ENCODE assay signal across 7 mouse cellular contexts in genomic region chr11:88864458-88865197, GRCm38 (mm10). TPM values are rescaled to one million over a fixed set of nuclear protein-coding genes. Genes with fewer than 3 reads are reported as not detected.
DNase-seq lines count a peak whose midpoint lies in the region; ATAC-seq and TF ChIP-seq lines count a peak whose summit lies in the region.

Gene Akap1 (minus strand): TSS chr11:88864586.

- peak within 1 kb of the TSS; percentile 89 for H3K27ac ChIP-seq in embryonic facial prominence, embryonic 12.5 days
- peak within 1 kb of the TSS; percentile 87 for H3K27ac ChIP-seq in kidney, adult 2 months (ENCODE audit: insufficient read depth, low read depth, low read length)
- peak within 1 kb of the TSS; percentile 82 for H3K27ac ChIP-seq in limb, embryonic 12.5 days
- peak within 1 kb of the TSS; percentile 93 for H3K27ac ChIP-seq in midbrain, embryonic 15.5 days

- peaks cover 8% of the 10 kb centered on the region for H3K4me1 ChIP-seq in embryonic facial prominence, embryonic 12.5 days
- peaks cover 7% of the 10 kb centered on the region; the same call in 1 of the 2 replicates for H3K4me1 ChIP-seq in kidney, adult 2 months (ENCODE audit: control insufficient read depth, insufficient read depth, low read length)
- H3K4me1 ChIP-seq in limb, embryonic 12.5 days (replicated peaks), result peaks cover 15% of the 10 kb centered on the region
- peaks cover 16% of the 10 kb centered on the region for H3K4me1 ChIP-seq in midbrain, embryonic 15.5 days

- H3K4me2 ChIP-seq in embryonic facial prominence, embryonic 12.5 days (replicated peaks), result peak within 1 kb of the TSS; percentile 92
- peak within 1 kb of the TSS; percentile 96 for H3K4me2 ChIP-seq in limb, embryonic 12.5 days
- H3K4me2 ChIP-seq in midbrain, embryonic 15.5 days, result peak within 1 kb of the TSS; percentile 99

- no peak for TF ChIP-seq CTCF in kidney, adult 2 months (conservative IDR thresholded peaks at IDR 0.05; ENCODE audit: insufficient read depth, insufficient read length, low read depth, low read length)

- no peaks in the 10 kb centered on the region for H3K9me3 ChIP-seq in embryonic facial prominence, embryonic 12.5 days
- H3K9me3 ChIP-seq in limb, embryonic 12.5 days, result no peaks in the 10 kb centered on the region
- no peaks in the 10 kb centered on the region for H3K9me3 ChIP-seq in midbrain, embryonic 15.5 days

- ATAC-seq in embryonic facial prominence, embryonic 12.5 days (ENCODE audit: insufficient number of reproducible peaks, insufficient read depth, low FRiP score, low TSS enrichment), result peak; percentile 97
- ATAC-seq in limb, embryonic 12.5 days (ENCODE audit: insufficient number of reproducible peaks, insufficient read depth, low FRiP score, low TSS enrichment, low read depth), result peak; percentile 96
- peak; percentile 99 for ATAC-seq in midbrain, embryonic 15.5 days (replicated peaks)

- peaks cover 10% of the 10 kb centered on the region; the same call in 1 of the 2 replicates for H3K27me3 ChIP-seq in embryonic facial prominence, embryonic 12.5 days
- H3K27me3 ChIP-seq in kidney, adult 2 months (replicated peaks; ENCODE audit: control insufficient read depth, insufficient read depth, low read length), result no peaks in the 10 kb centered on the region
- H3K27me3 ChIP-seq in limb, embryonic 12.5 days, result peaks cover 17% of the 10 kb centered on the region
- no peaks in the 10 kb centered on the region for H3K27me3 ChIP-seq in midbrain, embryonic 15.5 days (replicated peaks)

- peak within 1 kb of the TSS; percentile 68 for H3K9ac ChIP-seq in embryonic facial prominence, embryonic 12.5 days
- H3K9ac ChIP-seq in limb, embryonic 12.5 days (replicated peaks), result peak within 1 kb of the TSS; percentile 78
- peak within 1 kb of the TSS; percentile 72 for H3K9ac ChIP-seq in midbrain, embryonic 15.5 days

- peak; percentile 99 for DNase-seq in adrenal gland, postnatal 25 days
- DNase-seq in heart, adult 18-20 months, result peak; percentile 97 to 99
- peak; percentile 98 for DNase-seq in kidney, adult 2 months
- peak; percentile 73 to 89 for DNase-seq in spleen, postnatal 10 days (ENCODE audit: low spot score in 2 of 2)

- 1% methylated on average over 59 of the region's 60 CpGs for WGBS in embryonic facial prominence, embryonic 12.5 days
- WGBS in kidney, adult 2 months, result 3% methylated on average over 54 of the region's 60 CpGs
- WGBS in limb, embryonic 12.5 days, result 2% methylated on average over 60 of the region's 60 CpGs
- 1% methylated on average over 55 of the region's 60 CpGs for WGBS in midbrain, embryonic 15.5 days

- no peaks in the 10 kb centered on the region for H3K36me3 ChIP-seq in embryonic facial prominence, embryonic 12.5 days
- no peaks in the 10 kb centered on the region for H3K36me3 ChIP-seq in kidney, adult 2 months (ENCODE audit: control insufficient read depth, insufficient read depth, low read length)
- H3K36me3 ChIP-seq in limb, embryonic 12.5 days, result no peaks in the 10 kb centered on the region
- H3K36me3 ChIP-seq in midbrain, embryonic 15.5 days (replicated peaks), result no peaks in the 10 kb centered on the region

- TF ChIP-seq POLR2A in kidney, adult 2 months (IDR thresholded peaks at IDR 0.05; ENCODE audit: low read depth, low read length), result peak; percentile 53

- H3K4me3 ChIP-seq in embryonic facial prominence, embryonic 12.5 days, result peak within 1 kb of the TSS; percentile 68
- H3K4me3 ChIP-seq in kidney, adult 2 months (ENCODE audit: insufficient read depth, low read depth, low read length), result peak within 1 kb of the TSS; percentile 53
- H3K4me3 ChIP-seq in limb, embryonic 12.5 days (replicated peaks), result peak within 1 kb of the TSS; percentile 70
- peak within 1 kb of the TSS; percentile 69 for H3K4me3 ChIP-seq in midbrain, embryonic 15.5 days

RNA-seq across cellular contexts. Expression of gene Akap1, which starts in this region (rescaled TPM):
- 126 and 129 TPM in 2 replicates for total RNA-seq in adrenal gland, postnatal 25 days (2021)
- polyA plus RNA-seq in embryonic facial prominence, embryonic 12.5 days (2016; fragmentation: Nextera tagmentation; extraction: Ambion mirVana), result 17.4 and 18.1 TPM in 2 replicates
- total RNA-seq in heart, adult 18-20 months (2021), result 100 to 1,000 TPM; 147 to 157 TPM
- polyA plus RNA-seq in kidney, adult 2 months (2012; rRNA removed), result 72.6 and 73.1 TPM in 2 replicates
- 15.3 and 16.7 TPM in 2 replicates for polyA plus RNA-seq in limb, embryonic 12.5 days (2016; fragmentation: Nextera tagmentation; extraction: Ambion mirVana)
- polyA plus RNA-seq in midbrain, embryonic 15.5 days (2015; fragmentation: Nextera tagmentation; extraction: Ambion mirVana), result 34.9 and 35.4 TPM in 2 replicates

Comparison
In these comparisons a context has a peak if more than half of its experiments do, and no peak if none do; other contexts are left out.
1. Peak in every context shown above with its lines: DNase-seq, ATAC-seq, H3K4me3 ChIP-seq and H3K27ac ChIP-seq.